Mouse (Mus musculus) telencephalon, adult 2 months (tissue): ENCODE measurements around the gene Pnisr.
A peak's percentile ranks its signal among the peaks of the same experiment; 100 is the strongest.

Experiments
- DNase-seq: peaks from one replicate; pipeline ENCODE4 v3.0.0-alpha.2; 2011; ENCODE audit warnings: low read depth, low spot score

Pnisr gene

GRCm38 (mm10) chr4:21847481-21848286 is at the start of gene Pnisr:
Pnisr (plus strand) TSS chr4:21847583.
- peak; percentile 98 for DNase-seq

GRCm38 (mm10) chr4:21801013-21801412 is 46.4 kb upstream of the Pnisr start:
- DNase-seq, result no peak

- DNase-seq, result no peak
Observed at GRCm38 (mm10) chr4:21801620-21802019, 45.8 kb upstream of the Pnisr start.

- no peak for DNase-seq
Observed at GRCm38 (mm10) chr4:21807204-21807603, 40.2 kb upstream of the Pnisr start.

- no peak for DNase-seq
Observed at GRCm38 (mm10) chr4:21810608-21811007, 36.8 kb upstream of the Pnisr start.

GRCm38 (mm10) chr4:21812635-21813034 is 34.7 kb upstream of the Pnisr start:
- DNase-seq, result no peak

- peak; percentile 26 for DNase-seq
Observed at GRCm38 (mm10) chr4:21814029-21814428, 33.4 kb upstream of the Pnisr start.

GRCm38 (mm10) chr4:21826616-21827015 is 20.8 kb upstream of the Pnisr start:
- DNase-seq, result no peak

GRCm38 (mm10) chr4:21832844-21833243 is 14.5 kb upstream of the Pnisr start:
- DNase-seq, result no peak

- DNase-seq, result peak; percentile 74
Observed at GRCm38 (mm10) chr4:21848287-21848630, 876 bp downstream of the Pnisr start.

- no peak for DNase-seq
Observed at GRCm38 (mm10) chr4:21857481-21857880, 10.1 kb downstream of the Pnisr start.

- no peak for DNase-seq
Observed at GRCm38 (mm10) chr4:21865226-21865625, 17.8 kb downstream of the Pnisr start.

- DNase-seq, result no peak
Observed at GRCm38 (mm10) chr4:21878776-21879175, 31.4 kb downstream of the Pnisr start.

- peak; percentile 86 for DNase-seq
Observed at GRCm38 (mm10) chr4:21879565-21880220, 32.3 kb downstream of the Pnisr start, which contains the start of gene Coq3. Coq3 (plus strand) TSS chr4:21879673.

GRCm38 (mm10) chr4:21882806-21883205 is 35.4 kb downstream of the Pnisr start:
- no peak for DNase-seq

- no peak for DNase-seq
Observed at GRCm38 (mm10) chr4:21885831-21886230, 38.4 kb downstream of the Pnisr start.
